Mouse (Mus musculus) lung, embryonic 16.5 days (tissue): Measurements from ENCODE around the gene Arl3. TPM values are rescaled to one million over a fixed set of nuclear protein-coding genes. Genes with fewer than 3 reads are reported as not detected.

Source experiments
- ATAC-seq: fragments of 200-750 bp; cut with Nextera tagmentation; 2 replicates; pipeline ENCODE4 v1.8.0; 2017; ENCODE audit warnings: low read depth, mild to moderate bottlenecking, moderate library complexity
- H3K27ac ChIP-seq: fragments of 300-500 bp; sonication (generic); 2 replicates; pipeline ENCODE4 v1.5.1; 2014; ENCODE audit warnings: mild to moderate bottlenecking, control low read depth, low read length
- H3K27me3 ChIP-seq: fragments of 300-500 bp; sonication (generic); 2 replicates; pipeline ENCODE4 v1.6.1; 2014; ENCODE audit warnings: low read depth, low read length, mixed read lengths; ENCODE audit not compliant: control insufficient read depth, insufficient read depth
- H3K36me3 ChIP-seq: fragments of 300-500 bp; sonication (generic); 2 replicates; pipeline ENCODE4 v1.6.1; 2014; ENCODE audit warnings: low read length; ENCODE audit not compliant: control insufficient read depth, insufficient read depth
- H3K4me1 ChIP-seq: fragments of 300-500 bp; sonication (generic); replicated peaks from 2 replicates; pipeline ENCODE4 v1.6.1; 2014; ENCODE audit warnings: low read length, mixed read lengths; ENCODE audit not compliant: control insufficient read depth, insufficient read depth
- H3K4me2 ChIP-seq: fragments of 300-500 bp; sonication (generic); 2 replicates; pipeline ENCODE4 v1.6.1; 2014; ENCODE audit warnings: low read depth, low read length, control low read depth
- H3K4me3 ChIP-seq: fragments of 300-500 bp; sonication (generic); 2 replicates; pipeline ENCODE4 v1.5.1; 2014; ENCODE audit warnings: mild to moderate bottlenecking, low read length, control low read depth
- H3K9ac ChIP-seq: fragments of 300-500 bp; sonication (generic); 2 replicates; pipeline ENCODE4 v1.6.1; 2014; ENCODE audit warnings: low read length, control low read depth
- H3K9me3 ChIP-seq: fragments of 300-500 bp; sonication (generic); 2 replicates; pipeline ENCODE4 v1.6.1; 2016; ENCODE audit warnings: low read length; ENCODE audit not compliant: control insufficient read depth
- WGBS: fragments of 180-500 bp; shearing (Covaris S2); extraction: QIAGEN DNeasy Blood & Tissue Kit; methylation state at CpG from one replicate; pipeline ENCODE4 v1.1.7; 2014; 5-methylcytosine and 5-hydroxymethylcytosine counted together
- polyA plus RNA-seq: library from polyadenylated mRNA; unstranded; fragments of >200 nt; fragmentation: Nextera tagmentation; extraction: Ambion mirVana; gene quantifications from 2 replicates; pipeline ENCODE4 v1.2.1, GENCODE M21; 2015

Arl3 gene
- polyA plus RNA-seq, 1 experiment from 2014 or later, result 118 TPM

DNA sequence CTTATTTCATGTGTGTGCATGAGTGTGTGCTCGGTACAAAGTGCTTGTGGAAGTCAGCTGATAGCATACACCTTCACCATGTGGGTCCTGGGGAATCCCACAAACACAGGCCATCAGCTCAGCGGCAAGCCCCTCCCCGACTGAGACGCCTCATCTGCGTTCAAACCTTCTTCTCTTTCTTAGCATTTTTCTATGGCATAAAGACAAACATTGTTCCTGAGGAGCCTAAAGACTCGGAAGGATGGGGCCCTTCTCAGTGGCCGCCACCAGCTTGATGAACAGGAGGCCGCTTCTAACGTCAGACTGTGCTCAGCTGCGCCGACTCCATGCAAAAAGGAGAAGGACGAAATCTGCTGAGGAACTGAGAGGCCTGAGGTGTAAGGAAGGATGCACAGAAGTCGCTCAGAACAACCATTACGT lies 8.9 kb downstream of the Arl3 start:
- no peak overlapping the region for H3K4me2 ChIP-seq
- no peak overlapping the region for H3K9ac ChIP-seq
- H3K9me3 ChIP-seq, result no peaks in the 10 kb centered on the region
- no peaks in the 10 kb centered on the region for H3K4me1 ChIP-seq
- H3K27ac ChIP-seq, result no peak overlapping the region
- ATAC-seq, result no peak
- WGBS, result 62% methylated on average over 14 of the region's 14 CpGs
- no peak overlapping the region for H3K4me3 ChIP-seq
- no peaks in the 10 kb centered on the region for H3K36me3 ChIP-seq
- H3K27me3 ChIP-seq, result no peaks in the 10 kb centered on the region

DNA sequence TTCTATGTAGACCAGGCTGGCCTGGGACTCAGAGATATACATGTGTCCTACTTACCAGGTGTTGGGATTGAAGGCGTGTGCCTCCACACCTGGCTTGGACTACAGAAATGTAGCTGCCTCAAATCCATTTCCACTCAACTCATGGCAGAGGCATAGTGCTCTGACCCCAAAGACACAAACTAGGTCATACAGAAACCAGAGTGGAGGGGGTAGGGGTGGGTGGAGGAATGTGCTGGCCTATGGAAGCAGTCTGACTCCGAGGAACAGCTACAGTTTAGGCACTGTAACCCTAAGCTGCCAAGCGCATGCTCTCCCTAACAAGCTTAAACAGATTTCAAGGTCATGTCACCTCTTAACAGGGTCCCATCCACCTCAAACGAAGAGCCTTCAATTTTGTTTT lies 9.4 kb downstream of the Arl3 start:
- H3K9me3 ChIP-seq, result no peaks in the 10 kb centered on the region
- H3K27me3 ChIP-seq, result no peaks in the 10 kb centered on the region
- no peak overlapping the region for H3K4me2 ChIP-seq
- H3K4me3 ChIP-seq, result no peak overlapping the region
- no peaks in the 10 kb centered on the region for H3K4me1 ChIP-seq
- H3K27ac ChIP-seq, result no peak overlapping the region
- 82% methylated on average over 4 of the region's 4 CpGs for WGBS
- H3K36me3 ChIP-seq, result no peaks in the 10 kb centered on the region
- H3K9ac ChIP-seq, result no peak overlapping the region
- no peak for ATAC-seq

DNA sequence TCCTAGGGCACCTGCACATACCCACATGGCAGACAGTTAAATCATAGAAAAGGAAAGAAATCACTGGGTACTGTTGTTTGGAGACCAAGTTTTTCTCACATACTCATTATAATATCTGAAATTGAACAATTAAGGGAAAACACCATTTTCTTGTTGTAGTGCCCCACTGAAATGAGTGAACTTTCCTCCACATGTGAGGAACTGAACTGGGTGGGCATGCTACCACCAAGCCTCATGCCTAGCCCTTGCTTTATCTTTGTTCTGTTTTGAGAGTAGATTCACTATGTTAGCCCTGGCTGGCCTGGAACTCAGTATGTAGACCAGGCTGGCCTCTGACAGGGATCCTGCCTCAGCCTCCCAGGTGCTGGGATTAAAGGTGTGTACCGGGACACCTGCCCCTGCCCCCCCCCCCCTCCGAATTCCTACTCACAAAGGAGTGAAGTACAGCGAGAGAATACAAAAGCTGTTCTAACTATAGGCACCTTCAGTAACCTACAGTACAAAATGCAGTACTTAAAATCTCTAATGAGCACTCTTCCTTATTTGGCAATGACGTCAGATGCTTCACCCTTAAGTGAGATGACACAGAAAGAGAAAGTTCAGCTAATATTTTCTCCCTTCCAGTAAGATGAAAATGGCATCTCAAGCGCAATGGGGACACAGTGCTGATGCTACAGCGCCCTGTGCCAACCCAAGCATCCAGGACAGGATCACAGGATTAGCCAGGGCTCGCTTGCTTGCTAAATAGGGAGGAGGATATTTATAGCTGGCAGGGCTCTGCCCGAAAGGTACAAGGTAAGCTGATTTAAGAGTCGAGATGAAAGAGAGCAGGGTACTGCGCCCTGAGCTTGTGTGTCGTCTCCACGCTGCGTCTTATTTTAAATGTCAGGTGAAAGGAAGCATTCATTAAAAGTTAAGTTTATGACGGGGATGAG lies 10.2 kb downstream of the Arl3 start:
- Histone ChIP-seq H3K27ac (no peak overlapping the region), H3K27me3 (no peaks in the 10 kb centered on the region), H3K4me3 (no peak overlapping the region), H3K4me2 (no peak overlapping the region), H3K4me1 (no peaks in the 10 kb centered on the region), H3K9me3 (no peaks in the 10 kb centered on the region), H3K36me3 (no peaks in the 10 kb centered on the region), H3K9ac (no peak overlapping the region)
- ATAC-seq, result no peak
- WGBS, result 85% methylated on average over 14 of the region's 14 CpGs

DNA sequence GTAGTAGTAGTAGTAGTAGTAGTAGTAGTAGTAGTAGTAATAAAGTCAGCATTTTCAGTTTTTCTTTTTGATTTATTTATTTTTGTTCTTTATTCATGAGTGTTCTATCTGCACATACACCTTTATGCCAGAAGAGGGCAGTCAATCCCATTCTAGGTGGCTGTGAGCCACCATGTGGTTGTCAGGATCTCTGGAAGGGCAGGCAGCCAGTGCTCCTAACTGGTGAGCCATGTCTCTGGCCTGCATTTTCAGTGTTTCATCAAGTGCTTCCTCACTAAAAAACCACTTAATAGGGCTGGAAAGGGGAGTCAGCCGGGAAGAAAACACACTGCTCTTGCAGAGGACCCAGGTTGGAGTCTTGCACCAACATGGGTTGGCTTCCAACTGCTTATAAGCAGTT lies 10.9 kb downstream of the Arl3 start:
- Histone ChIP-seq H3K27me3 (no peaks in the 10 kb centered on the region), H3K9me3 (no peaks in the 10 kb centered on the region), H3K4me3 (no peak overlapping the region), H3K4me1 (no peaks in the 10 kb centered on the region), H3K9ac (no peak overlapping the region), H3K27ac (no peak overlapping the region), H3K36me3 (peaks cover under 1% of the 10 kb centered on the region; the same call in 1 of the 2 replicates), H3K4me2 (no peak overlapping the region)
- peak; percentile 56; the same call in 1 of the 2 replicates for ATAC-seq
- WGBS, result 38% methylated on average over 1 of the region's 1 CpGs

DNA sequence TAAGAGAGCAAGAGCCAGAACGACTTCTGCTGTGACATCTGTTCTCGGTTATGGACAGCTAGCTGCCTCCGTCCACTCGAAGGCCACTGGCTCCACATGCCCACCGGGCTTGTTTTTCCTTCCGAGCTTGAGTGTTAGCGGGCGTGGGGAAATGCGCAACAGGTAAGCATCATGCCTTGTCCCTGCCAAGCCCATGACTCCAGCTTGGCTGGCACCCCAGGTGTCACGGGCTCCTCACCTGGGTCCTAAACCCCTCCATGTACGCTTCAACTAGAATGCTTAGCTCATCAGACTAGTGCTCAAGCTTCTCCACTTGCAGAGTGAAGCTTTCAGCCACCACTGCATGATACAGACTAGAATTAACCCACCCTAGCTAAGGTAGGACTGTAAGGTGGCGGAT lies 14.4 kb downstream of the Arl3 start:
- ATAC-seq, result peak; percentile 30; the same call in 1 of the 2 replicates
- no peak overlapping the region for H3K27ac ChIP-seq
- 65% methylated on average over 12 of the region's 12 CpGs for WGBS

DNA sequence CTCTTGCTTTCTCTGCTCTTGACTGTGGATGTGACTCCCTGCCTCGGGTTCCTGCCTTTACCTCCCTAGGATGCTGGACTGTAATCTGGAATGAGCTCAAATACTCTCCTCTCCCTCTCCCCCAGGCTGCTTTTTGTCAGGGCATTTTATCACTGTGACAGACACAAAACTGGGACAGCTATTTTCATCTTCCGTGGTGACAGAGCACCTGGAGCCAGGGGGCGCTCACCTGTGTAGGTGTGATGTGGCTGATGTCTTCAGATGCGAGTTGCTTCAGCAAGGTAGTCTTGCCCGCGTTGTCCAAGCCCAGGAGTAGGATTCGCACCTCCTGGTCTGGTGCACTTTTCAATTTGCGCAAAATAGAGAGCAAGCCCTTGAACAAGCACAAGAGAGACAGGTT lies 15.0 kb downstream of the Arl3 start:
- 73% methylated on average over 8 of the region's 8 CpGs for WGBS
- ATAC-seq, result no peak
- no peak overlapping the region for H3K9ac ChIP-seq
- peaks cover 7% of the 10 kb centered on the region for H3K36me3 ChIP-seq
- H3K4me1 ChIP-seq, result no peaks in the 10 kb centered on the region; the same call in 1 of the 2 replicates
- H3K4me2 ChIP-seq, result no peak overlapping the region
- no peak overlapping the region for H3K4me3 ChIP-seq
- no peaks in the 10 kb centered on the region for H3K9me3 ChIP-seq
- H3K27me3 ChIP-seq, result no peaks in the 10 kb centered on the region
- H3K27ac ChIP-seq, result no peak overlapping the region

More for the DNA sequence above, 14.4 kb downstream of the Arl3 start:
- Histone ChIP-seq H3K36me3 (peaks cover 7% of the 10 kb centered on the region), H3K27me3 (no peaks in the 10 kb centered on the region), H3K9me3 (no peaks in the 10 kb centered on the region), H3K4me1 (no peaks in the 10 kb centered on the region; the same call in 1 of the 2 replicates), H3K9ac (no peak overlapping the region), H3K4me2 (no peak overlapping the region), H3K4me3 (no peak overlapping the region)

DNA sequence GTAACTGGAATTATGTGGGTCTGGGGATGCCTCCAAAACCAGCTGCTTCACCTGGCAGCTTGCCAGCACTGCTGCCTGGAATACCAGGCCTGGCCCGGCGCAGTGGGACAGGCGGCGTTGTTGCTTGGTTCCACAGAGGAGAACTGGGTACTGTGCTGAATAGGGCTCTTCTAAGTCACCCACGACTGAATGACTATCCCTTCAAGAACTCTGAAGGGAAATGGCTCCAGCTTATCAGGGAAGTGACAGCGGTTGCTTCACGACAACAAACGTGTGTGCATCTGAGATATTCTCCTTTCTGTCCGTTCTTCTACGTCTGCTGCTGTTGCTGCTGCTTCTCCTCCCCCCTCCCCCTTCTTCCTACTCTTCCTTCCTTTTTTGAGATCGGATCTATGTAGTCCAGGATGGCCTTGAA lies 19.4 kb downstream of the Arl3 start:
- Histone ChIP-seq H3K4me1 (no peaks in the 10 kb centered on the region; the same call in 1 of the 2 replicates), H3K9me3 (no peaks in the 10 kb centered on the region), H3K4me2 (no peak overlapping the region), H3K27me3 (no peaks in the 10 kb centered on the region), H3K4me3 (no peak overlapping the region), H3K36me3 (peaks cover 29% of the 10 kb centered on the region), H3K27ac (no peak overlapping the region), H3K9ac (0 out of 2 replicates have a peak overlapping the region, but pooled peaks have one; percentile 1)
- WGBS, result 36% methylated on average over 11 of the region's 11 CpGs
- ATAC-seq, result peak; percentile 77

DNA sequence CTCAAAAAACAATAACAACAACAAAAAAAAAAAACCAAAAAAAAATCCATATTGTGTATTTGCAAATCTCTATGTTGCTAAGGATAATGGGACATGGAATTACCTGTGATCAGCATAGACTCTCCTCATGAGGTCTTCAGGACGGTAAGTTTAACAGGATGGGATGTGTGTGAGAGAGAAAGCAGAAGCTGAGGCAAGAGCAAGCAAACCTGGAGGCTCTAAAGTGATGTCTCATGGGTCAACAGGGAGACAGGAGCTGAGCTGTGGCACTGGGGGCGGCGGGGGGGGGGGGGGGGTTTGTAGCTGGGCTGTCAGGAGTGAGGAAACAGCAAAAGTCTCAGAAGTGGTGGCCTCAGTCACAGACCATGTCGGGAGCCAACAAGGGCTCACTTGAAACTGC lies 20.5 kb downstream of the Arl3 start:
- no peaks in the 10 kb centered on the region for H3K9me3 ChIP-seq
- no peaks in the 10 kb centered on the region; the same call in 1 of the 2 replicates for H3K4me1 ChIP-seq
- no peaks in the 10 kb centered on the region for H3K27me3 ChIP-seq
- ATAC-seq, result no peak
- H3K4me2 ChIP-seq, result no peak overlapping the region
- 78% methylated on average over 4 of the region's 4 CpGs for WGBS
- peaks cover 29% of the 10 kb centered on the region for H3K36me3 ChIP-seq
- no peak overlapping the region for H3K27ac ChIP-seq
- no peak overlapping the region for H3K4me3 ChIP-seq
- H3K9ac ChIP-seq, result no peak overlapping the region

DNA sequence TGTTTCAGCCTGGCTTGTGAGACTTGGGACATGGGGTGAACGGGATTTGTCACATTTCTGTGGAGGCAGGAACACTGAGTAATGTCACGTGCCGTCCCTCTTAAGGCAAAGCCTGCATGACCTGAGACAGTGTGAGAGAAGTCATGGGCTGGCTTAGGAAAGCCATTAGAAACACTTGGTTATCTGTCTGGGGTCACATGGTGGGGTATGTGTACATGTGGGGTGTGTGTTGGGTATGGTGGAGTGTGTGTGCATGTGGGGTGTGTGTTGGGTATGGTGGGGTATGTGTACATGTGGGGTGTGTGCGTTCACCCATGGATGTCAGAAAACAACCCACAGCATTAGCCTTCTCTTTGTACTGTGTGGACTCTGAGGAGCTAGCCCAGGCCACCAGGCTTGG lies 22.6 kb downstream of the Arl3 start:
- peaks cover 2% of the 10 kb centered on the region for H3K4me1 ChIP-seq
- peaks cover 28% of the 10 kb centered on the region for H3K36me3 ChIP-seq
- no peaks in the 10 kb centered on the region for H3K9me3 ChIP-seq
- no peak for ATAC-seq
- no peak overlapping the region for H3K9ac ChIP-seq
- H3K27ac ChIP-seq, result no peak overlapping the region
- 84% methylated on average over 4 of the region's 4 CpGs for WGBS
- H3K4me2 ChIP-seq, result no peak overlapping the region
- no peak overlapping the region for H3K4me3 ChIP-seq
- no peaks in the 10 kb centered on the region for H3K27me3 ChIP-seq
